Mouse (Mus musculus) heart, embryonic 16.5 days (tissue): ENCODE data around the gene Kcnk5. TPM values are rescaled to one million over a fixed set of nuclear protein-coding genes. Genes with fewer than 3 reads are reported as not detected.

Experiments
- ATAC-seq: fragments of 200-750 bp; cut with Nextera tagmentation; replicated peaks from 2 replicates; pipeline ENCODE4 v1.8.0; 2017; ENCODE audit warnings: moderate number of reproducible peaks; ENCODE audit not compliant: insufficient read depth, low FRiP score; ENCODE audit errors: extremely low read depth
- H3K27ac ChIP-seq: fragments of 300-500 bp; sonication (generic); 2 replicates; pipeline ENCODE4 v1.5.1; 2014; ENCODE audit warnings: mild to moderate bottlenecking, low read length, control low read depth, moderate library complexity
- H3K27me3 ChIP-seq: fragments of 300-500 bp; sonication (generic); 2 replicates; pipeline ENCODE4 v1.6.1; 2014; ENCODE audit warnings: low read length, mixed read lengths; ENCODE audit not compliant: control insufficient read depth, insufficient read depth
- H3K36me3 ChIP-seq: fragments of 300-500 bp; sonication (generic); 2 replicates; pipeline ENCODE4 v1.6.1; 2014; ENCODE audit not compliant: control insufficient read depth, insufficient read depth
- H3K4me1 ChIP-seq: fragments of 300-500 bp; sonication (generic); 2 replicates; pipeline ENCODE4 v1.6.1; 2014; ENCODE audit warnings: low read length, mixed read lengths; ENCODE audit not compliant: control insufficient read depth, insufficient read depth
- H3K4me2 ChIP-seq: fragments of 300-500 bp; sonication (generic); 2 replicates; pipeline ENCODE4 v1.6.1; 2014; ENCODE audit warnings: low read depth, mild to moderate bottlenecking, control low read depth, low read length
- H3K4me3 ChIP-seq: fragments of 300-500 bp; sonication (generic); 2 replicates; pipeline ENCODE4 v1.5.1; 2014; ENCODE audit warnings: mild to moderate bottlenecking, control low read depth, low read length
- H3K9ac ChIP-seq: fragments of 300-500 bp; sonication (generic); 2 replicates; pipeline ENCODE4 v1.6.1; 2014; ENCODE audit warnings: low read length, control low read depth
- H3K9me3 ChIP-seq: fragments of 300-500 bp; sonication (generic); replicated peaks from 2 replicates; pipeline ENCODE4 v1.6.1; 2016; ENCODE audit warnings: low read length; ENCODE audit not compliant: control insufficient read depth
- WGBS: fragments of 180-500 bp; shearing (Covaris S2); extraction: QIAGEN DNeasy Blood & Tissue Kit; methylation state at CpG from one replicate; pipeline ENCODE4 v1.1.7; 2014; 5-methylcytosine and 5-hydroxymethylcytosine counted together
- polyA plus RNA-seq: library from polyadenylated mRNA; unstranded; fragments of >200 nt; fragmentation: Nextera tagmentation; extraction: Ambion mirVana; gene quantifications from 2 replicates; pipeline ENCODE4 v1.2.1, GENCODE M21; 2015

Kcnk5 gene
- polyA plus RNA-seq, 1 experiment from 2014 or later, result 3.9 TPM

DNA sequence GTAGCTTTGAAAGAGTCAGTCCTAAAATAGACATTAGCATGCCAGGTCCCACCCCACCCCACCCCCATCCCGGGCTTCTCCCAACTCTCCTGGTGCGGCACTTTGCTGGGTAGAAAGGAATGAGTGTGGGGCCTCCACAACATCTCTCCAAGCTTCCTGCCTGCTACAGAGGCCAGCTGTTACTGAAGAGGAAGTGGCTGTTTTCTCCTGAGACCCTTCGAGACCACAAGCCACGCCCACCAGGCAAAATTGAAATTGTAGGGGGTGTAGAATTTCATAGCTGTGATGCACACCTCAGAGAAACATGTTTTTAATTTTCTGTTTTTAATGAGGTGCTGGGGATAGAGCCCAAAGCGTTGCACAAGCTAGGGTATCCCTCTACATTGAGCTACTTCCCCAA lies 60.7 kb downstream of the Kcnk5 start:
- no peaks in the 10 kb centered on the region for H3K4me1 ChIP-seq
- H3K4me2 ChIP-seq, result no peak overlapping the region
- 59% methylated on average over 5 of the region's 5 CpGs for WGBS
- no peaks in the 10 kb centered on the region for H3K27me3 ChIP-seq
- no peaks in the 10 kb centered on the region for H3K9me3 ChIP-seq
- no peak overlapping the region for H3K4me3 ChIP-seq
- no peak overlapping the region for H3K9ac ChIP-seq
- no peak overlapping the region for H3K27ac ChIP-seq
- no peak for ATAC-seq
- no peaks in the 10 kb centered on the region for H3K36me3 ChIP-seq

DNA sequence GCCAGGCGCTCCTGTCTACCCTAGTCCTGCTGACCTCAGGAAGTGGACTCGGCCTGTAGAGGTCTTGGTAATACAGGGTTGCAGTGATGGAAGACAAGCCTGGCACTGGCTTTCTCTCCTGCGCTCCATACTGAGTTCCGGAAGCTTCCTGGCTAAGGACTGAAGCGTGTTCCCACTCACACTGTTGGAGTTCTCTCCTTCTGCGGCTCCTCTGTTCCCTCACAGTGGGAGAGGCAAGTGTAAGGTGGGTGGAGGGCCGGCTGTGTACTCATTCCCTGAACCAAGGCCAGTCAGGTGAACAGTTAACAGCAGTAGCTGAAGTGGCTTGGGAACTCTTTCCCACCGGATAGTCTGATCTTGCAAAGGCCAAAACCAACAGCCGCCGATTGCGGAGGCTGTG lies 61.6 kb downstream of the Kcnk5 start:
- WGBS, result 83% methylated on average over 11 of the region's 11 CpGs
- Histone ChIP-seq H3K9ac (no peak overlapping the region), H3K4me2 (no peak overlapping the region), H3K4me3 (no peak overlapping the region), H3K27me3 (no peaks in the 10 kb centered on the region), H3K36me3 (no peaks in the 10 kb centered on the region), H3K4me1 (no peaks in the 10 kb centered on the region), H3K9me3 (no peaks in the 10 kb centered on the region), H3K27ac (no peak overlapping the region)
- ATAC-seq, result no peak

DNA sequence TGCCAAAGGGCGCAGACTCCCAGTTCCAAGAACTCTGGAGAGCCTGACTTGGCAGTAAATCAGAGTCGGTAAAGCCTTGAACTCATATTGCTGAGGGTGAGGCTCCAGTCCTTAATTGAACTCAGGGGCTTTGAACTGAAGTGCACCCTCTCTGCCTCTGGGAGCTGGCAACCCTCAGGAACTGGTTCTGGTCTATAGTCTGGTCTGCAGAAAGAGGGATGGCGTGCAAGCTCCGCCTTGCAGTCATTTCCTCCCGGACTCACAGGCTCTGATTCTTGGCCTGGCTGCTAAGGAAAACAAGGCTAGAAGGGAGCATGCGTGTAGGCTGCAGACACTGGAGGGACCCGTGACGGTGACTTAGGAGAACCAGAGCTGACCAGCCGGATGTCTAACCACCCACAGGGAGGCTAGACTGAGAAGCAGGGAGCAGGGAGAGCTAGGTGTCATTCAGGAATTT lies 65.4 kb downstream of the Kcnk5 start:
- 0 out of 2 replicates have a peak, but pooled peaks cover 2% of the 10 kb centered on the region for H3K27me3 ChIP-seq
- no peak overlapping the region for H3K4me3 ChIP-seq
- no peaks in the 10 kb centered on the region for H3K4me1 ChIP-seq
- ATAC-seq, result no peak; the same call in 1 of the 2 replicates
- H3K36me3 ChIP-seq, result no peaks in the 10 kb centered on the region
- WGBS, result 45% methylated on average over 9 of the region's 9 CpGs
- H3K4me2 ChIP-seq, result no peak overlapping the region
- H3K9ac ChIP-seq, result no peak overlapping the region
- H3K27ac ChIP-seq, result no peak overlapping the region
- H3K9me3 ChIP-seq, result no peaks in the 10 kb centered on the region

DNA sequence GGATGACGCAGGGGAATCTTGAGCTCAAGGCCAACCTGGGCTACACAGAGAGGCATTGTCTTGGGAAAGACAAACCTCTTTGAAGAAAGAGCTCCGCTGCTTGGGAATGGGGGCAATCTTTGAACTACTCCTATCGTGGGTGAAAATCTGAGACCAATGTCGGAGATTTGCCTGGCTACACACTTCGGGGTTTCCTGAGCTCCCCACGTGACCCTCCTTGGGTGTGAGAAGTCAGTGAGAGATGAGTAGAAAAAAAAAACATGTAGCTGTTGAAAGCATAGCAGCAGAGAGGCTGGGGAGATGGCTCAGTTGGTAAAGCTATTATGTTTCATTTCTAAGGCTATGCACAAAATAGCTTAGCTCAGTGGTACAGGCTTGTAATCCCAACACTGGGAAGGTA lies 66.7 kb downstream of the Kcnk5 start:
- Histone ChIP-seq H3K9me3 (no peaks in the 10 kb centered on the region), H3K36me3 (no peaks in the 10 kb centered on the region), H3K4me2 (no peak overlapping the region), H3K4me3 (no peak overlapping the region), H3K27ac (no peak overlapping the region), H3K27me3 (0 out of 2 replicates have a peak, but pooled peaks cover 2% of the 10 kb centered on the region), H3K9ac (no peak overlapping the region), H3K4me1 (no peaks in the 10 kb centered on the region)
- no peak for ATAC-seq
- WGBS, result 73% methylated on average over 6 of the region's 6 CpGs

DNA sequence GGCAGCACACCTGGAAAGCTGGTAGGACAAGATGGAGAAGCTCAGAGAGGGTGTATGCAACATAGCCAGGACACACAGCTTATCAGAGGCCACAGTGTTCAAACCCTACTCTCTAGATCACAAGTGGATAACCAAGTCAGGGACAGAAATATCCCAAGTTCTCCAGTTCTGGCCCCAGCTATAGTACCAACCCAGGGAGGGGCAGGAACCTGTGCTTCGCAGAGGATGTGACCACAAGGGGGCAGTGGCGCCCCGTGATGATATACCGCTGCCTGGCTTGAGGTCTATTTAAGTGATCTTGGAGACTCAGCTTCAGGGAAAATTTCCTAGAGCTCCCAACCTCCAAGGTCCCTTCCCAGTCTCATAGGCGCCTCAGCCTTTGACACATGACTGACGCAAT lies 67.6 kb downstream of the Kcnk5 start:
- ATAC-seq, result peak; percentile 68; the same call in 1 of the 2 replicates

DNA sequence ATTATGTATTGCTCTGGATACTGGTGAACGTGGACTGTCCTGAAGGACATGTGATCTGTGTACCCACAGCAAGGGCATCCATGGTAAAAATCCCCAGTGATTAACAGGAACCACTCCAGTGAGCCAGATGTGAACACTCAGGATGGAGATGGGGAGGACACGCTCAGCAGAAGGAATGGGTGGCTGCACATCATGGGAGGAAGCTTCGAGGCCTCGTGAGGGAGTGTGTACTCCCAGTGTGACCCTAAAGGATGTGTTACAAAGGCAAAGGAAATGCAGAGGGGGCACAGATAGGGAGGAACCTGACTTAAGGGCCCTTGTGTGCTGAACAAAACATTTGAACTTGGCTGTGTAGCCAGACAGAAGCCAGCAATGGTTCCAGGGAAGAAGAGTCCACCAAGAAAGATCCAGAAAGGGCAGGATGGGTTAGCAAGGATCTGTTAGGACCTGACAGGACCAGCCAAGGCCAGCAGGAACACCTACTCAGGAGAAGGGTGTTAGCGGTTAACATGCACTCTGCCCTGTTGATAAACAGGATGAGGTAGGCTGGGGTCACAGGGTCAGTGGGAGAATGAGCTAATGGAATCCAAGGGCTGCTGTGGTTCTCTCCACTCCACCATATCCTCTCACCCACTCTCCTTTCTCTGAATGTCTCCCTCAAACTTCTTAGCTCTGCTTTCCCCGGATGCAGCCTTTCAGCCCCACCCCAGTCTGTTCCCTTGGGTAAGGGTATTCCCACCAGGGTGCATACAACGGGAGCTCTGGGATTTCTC lies 68.2 kb downstream of the Kcnk5 start:
- H3K4me3 ChIP-seq, result no peak overlapping the region
- H3K9me3 ChIP-seq, result no peaks in the 10 kb centered on the region
- no peaks in the 10 kb centered on the region for H3K4me1 ChIP-seq
- no peak overlapping the region for H3K27ac ChIP-seq
- H3K4me2 ChIP-seq, result no peak overlapping the region
- no peak for ATAC-seq
- 45% methylated on average over 7 of the region's 7 CpGs for WGBS
- H3K9ac ChIP-seq, result no peak overlapping the region
- H3K36me3 ChIP-seq, result no peaks in the 10 kb centered on the region
- 0 out of 2 replicates have a peak, but pooled peaks cover 2% of the 10 kb centered on the region for H3K27me3 ChIP-seq

More for the DNA sequence above, 67.6 kb downstream of the Kcnk5 start:
- Histone ChIP-seq H3K27me3 (0 out of 2 replicates have a peak, but pooled peaks cover 2% of the 10 kb centered on the region), H3K9ac (no peak overlapping the region), H3K4me1 (no peaks in the 10 kb centered on the region), H3K4me2 (no peak overlapping the region), H3K9me3 (no peaks in the 10 kb centered on the region), H3K27ac (no peak overlapping the region), H3K36me3 (no peaks in the 10 kb centered on the region), H3K4me3 (no peak overlapping the region)
- WGBS, result 5% methylated on average over 6 of the region's 6 CpGs

DNA sequence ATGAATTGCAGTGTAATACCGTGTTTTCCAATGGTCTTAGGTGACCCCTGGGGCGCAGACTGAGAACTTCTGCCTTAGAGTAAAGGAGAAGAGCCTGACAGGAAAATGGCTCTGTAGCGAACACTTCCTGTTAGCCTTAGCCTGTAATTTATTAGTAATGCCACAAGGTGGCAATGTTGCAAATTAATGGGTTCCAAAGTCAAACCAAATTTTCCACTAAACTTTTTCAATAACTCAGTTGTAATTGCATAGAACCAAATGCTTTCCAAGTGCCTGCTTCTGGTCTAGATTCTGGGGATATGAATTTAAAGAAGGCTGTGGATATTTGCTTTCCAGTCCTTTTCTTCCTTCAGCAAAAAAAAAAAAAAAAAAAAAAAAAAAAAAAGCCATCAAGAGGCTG lies 69.4 kb downstream of the Kcnk5 start:
- H3K4me2 ChIP-seq, result no peak overlapping the region
- H3K9me3 ChIP-seq, result no peaks in the 10 kb centered on the region
- H3K27me3 ChIP-seq, result 0 out of 2 replicates have a peak, but pooled peaks cover 2% of the 10 kb centered on the region
- H3K36me3 ChIP-seq, result no peaks in the 10 kb centered on the region
- H3K9ac ChIP-seq, result no peak overlapping the region
- H3K4me3 ChIP-seq, result no peak overlapping the region
- 63% methylated on average over 3 of the region's 3 CpGs for WGBS
- no peaks in the 10 kb centered on the region for H3K4me1 ChIP-seq
- no peak overlapping the region for H3K27ac ChIP-seq
- ATAC-seq, result no peak

DNA sequence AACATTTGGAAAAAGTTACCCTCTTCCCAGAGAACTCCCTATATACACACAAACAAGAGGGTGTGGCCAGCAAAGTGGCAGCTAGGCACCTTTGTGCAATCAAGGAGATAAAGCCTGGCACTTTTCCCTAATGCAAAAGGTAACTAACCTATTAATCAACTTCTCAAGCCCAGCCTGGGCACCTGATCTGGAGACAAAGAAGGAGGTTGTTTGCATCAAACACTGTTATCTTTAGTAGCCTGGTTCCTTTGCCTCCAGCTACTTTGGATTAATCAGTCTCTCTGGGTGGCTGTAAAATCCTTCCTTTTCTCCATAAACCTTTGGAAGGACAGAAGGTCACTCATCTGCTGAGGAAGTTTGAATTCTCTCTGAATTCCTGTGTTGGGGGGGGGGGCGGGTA lies 70.7 kb downstream of the Kcnk5 start:
- WGBS, result 73% methylated on average over 1 of the region's 1 CpGs
- no peaks in the 10 kb centered on the region for H3K36me3 ChIP-seq
- no peak overlapping the region for H3K9ac ChIP-seq
- H3K4me2 ChIP-seq, result no peak overlapping the region
- H3K27me3 ChIP-seq, result 0 out of 2 replicates have a peak, but pooled peaks cover 2% of the 10 kb centered on the region
- no peak overlapping the region for H3K27ac ChIP-seq
- H3K9me3 ChIP-seq, result no peaks in the 10 kb centered on the region
- no peak for ATAC-seq
- H3K4me1 ChIP-seq, result no peaks in the 10 kb centered on the region
- no peak overlapping the region for H3K4me3 ChIP-seq

DNA sequence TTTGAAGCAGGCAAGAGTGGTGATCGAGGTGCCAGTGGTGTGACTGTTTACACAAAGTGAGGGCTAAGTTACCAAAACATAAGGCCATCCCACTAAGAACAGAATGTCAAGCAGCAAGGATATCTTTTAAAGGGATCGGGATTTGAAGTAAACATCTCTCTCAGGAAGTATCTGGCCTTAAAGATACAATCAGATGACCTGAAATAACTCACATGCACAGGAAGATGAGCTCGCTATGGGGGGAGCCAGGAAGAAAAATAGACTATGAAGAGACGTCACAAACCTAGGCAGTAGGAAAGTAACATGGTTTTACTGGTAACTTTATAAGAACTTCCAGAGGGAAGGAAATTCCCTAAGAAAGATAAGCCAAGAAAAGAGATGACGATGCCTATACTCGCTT lies 75.3 kb downstream of the Kcnk5 start:
- Histone ChIP-seq H3K27me3 (no peaks in the 10 kb centered on the region), H3K4me2 (no peak overlapping the region), H3K9me3 (no peaks in the 10 kb centered on the region), H3K4me1 (0 out of 2 replicates have a peak, but pooled peaks cover 2% of the 10 kb centered on the region), H3K4me3 (no peak overlapping the region), H3K9ac (no peak overlapping the region), H3K27ac (no peak overlapping the region), H3K36me3 (no peaks in the 10 kb centered on the region)
- no peak for ATAC-seq
- WGBS, result 41% methylated on average over 6 of the region's 6 CpGs
